Mouse (Mus musculus): ENCODE measurements around the gene Arhgap19. TPM values are rescaled to one million over a fixed set of nuclear protein-coding genes. Genes with fewer than 3 reads are reported as not detected.
"Not testable (repeated sequence)": the region's sequence is repeated elsewhere in the genome, so short reads cannot be mapped to it uniquely, and the experiment has no call there.

The Arhgap19 gene
- polyA plus RNA-seq (2016; fragmentation: Nextera tagmentation; extraction: Ambion mirVana): 36.0 and 38.8 TPM in 2 replicates

DNA sequence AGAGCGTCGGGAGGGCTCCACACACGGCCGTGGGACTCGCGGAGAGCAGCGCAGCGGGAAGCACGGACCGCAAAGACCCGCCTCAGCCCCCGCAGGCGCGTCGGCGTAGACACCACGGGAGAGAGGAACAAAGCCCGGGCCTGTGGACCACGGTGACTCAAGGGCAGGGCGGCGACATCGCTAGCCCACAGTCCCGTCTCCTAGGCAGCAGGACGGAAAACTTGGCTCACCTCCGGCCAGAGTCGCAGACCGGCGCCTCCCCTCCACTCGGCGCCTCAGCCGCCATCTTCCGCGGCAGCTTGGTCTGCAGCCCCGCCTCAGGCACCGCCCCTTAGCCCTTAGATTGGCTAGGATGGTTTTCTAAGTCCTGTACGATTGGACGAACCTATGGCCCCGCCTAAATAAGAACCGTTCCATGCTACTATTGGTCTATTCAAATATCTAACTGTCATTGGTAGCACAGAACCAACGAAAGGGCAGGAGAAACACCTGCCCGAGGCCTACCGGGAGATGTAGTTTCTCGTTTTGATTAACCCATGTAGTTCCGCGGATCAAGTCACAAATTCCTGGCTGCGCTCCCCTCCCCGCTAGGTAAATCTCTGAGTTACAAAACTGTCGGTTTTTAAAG lies at the start of gene Arhgap19:
Gene Arhgap19 (minus strand): TSS at position 306 of the 628 bp plus-strand sequence.
- H3K4me3 ChIP-seq (replicated peaks): peak within 1 kb of the TSS; percentile 92
- no peaks in the 10 kb centered on the region for H3K27me3 ChIP-seq
- peak within 1 kb of the TSS; percentile 68 for H3K27ac ChIP-seq
- peak within 1 kb of the TSS; percentile 82 for H3K9ac ChIP-seq
- peaks cover 19% of the 10 kb centered on the region for H3K4me1 ChIP-seq
- H3K36me3 ChIP-seq (replicated peaks): 0 out of 2 replicates have a peak, but pooled peaks cover 2% of the 10 kb centered on the region
- 0% methylated on average over 48 of the region's 48 CpGs for WGBS
- peak within 1 kb of the TSS; percentile 77 for H3K4me2 ChIP-seq
- ATAC-seq (ENCODE audit: low FRiP score): peak; percentile 100
- H3K9me3 ChIP-seq: peaks cover 6% of the 10 kb centered on the region

GRCm38 (mm10) chr19:41850719-41851543 lies 49.1 kb upstream of the Arhgap19 start:
- peak; percentile 14; the same call in 1 of the 2 replicates for ATAC-seq (ENCODE audit: low FRiP score)

DNA sequence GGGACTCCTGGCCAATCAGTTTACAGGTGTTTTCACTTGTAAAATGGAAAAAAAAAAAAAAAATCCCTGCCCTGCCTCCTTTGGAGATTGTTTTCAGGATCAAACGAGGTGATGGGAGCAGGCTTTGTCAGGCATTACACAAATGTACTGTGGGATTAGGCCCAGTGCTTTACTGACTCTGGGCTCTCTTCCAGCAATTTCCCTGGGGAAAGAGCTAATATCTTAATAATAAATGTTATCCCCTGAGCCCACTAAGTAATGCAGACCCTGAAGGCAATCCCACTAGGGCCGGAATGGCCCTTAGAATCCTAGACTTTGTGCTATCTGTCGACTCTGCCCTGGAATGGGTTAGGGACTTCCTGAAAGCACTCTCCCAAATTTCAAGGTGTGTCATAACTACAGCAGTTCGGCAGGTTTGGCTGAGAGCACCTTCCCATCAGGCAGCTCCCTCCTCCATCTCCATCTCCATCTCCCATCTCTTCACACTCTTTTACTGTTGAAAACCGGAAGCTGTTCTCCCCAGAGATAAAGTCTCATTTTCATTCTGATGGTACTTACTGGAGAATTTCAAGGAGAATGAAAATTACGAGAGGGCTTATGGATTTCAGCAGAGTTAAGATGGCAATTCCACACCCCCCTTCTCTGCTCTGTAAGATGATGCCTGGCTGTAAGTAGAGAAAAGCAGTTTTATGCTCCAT lies 48.3 kb upstream of the Arhgap19 start:
- Histone ChIP-seq H3K9ac (no peak overlapping the region), H3K27ac (peak overlapping the region; percentile 92), H3K27me3 (no peaks in the 10 kb centered on the region), H3K4me1 (peaks cover 41% of the 10 kb centered on the region), H3K4me2 (peak overlapping the region; percentile 43; the same call in 1 of the 2 replicates), H3K9me3 (no peaks in the 10 kb centered on the region), H3K4me3 (replicated peaks) (no peak overlapping the region), H3K36me3 (replicated peaks) (no peaks in the 10 kb centered on the region)
- ATAC-seq (ENCODE audit: low FRiP score): no peak
- WGBS: 5% methylated on average over 6 of the region's 6 CpGs

More at GRCm38 (mm10) chr19:41850719-41851543, 49.1 kb upstream of the Arhgap19 start:
- no peak overlapping the region for H3K9ac ChIP-seq
- peaks cover 34% of the 10 kb centered on the region for H3K4me1 ChIP-seq
- no peaks in the 10 kb centered on the region for H3K27me3 ChIP-seq
- peak overlapping the region; percentile 92 for H3K27ac ChIP-seq
- H3K4me3 ChIP-seq (replicated peaks): 0 out of 2 replicates have a peak overlapping the region, but pooled peaks have one; percentile 7
- 12% methylated on average over 14 of the region's 14 CpGs for WGBS
- H3K9me3 ChIP-seq: no peaks in the 10 kb centered on the region
- peak overlapping the region; percentile 43 for H3K4me2 ChIP-seq
- H3K36me3 ChIP-seq (replicated peaks): no peaks in the 10 kb centered on the region

GRCm38 (mm10) chr19:41847992-41848851 lies 46.4 kb upstream of the Arhgap19 start, which contains the start of gene Frat2:
TSS of gene Frat2 (minus strand) at chr19:41848132.
- peaks cover 42% of the 10 kb centered on the region for H3K4me1 ChIP-seq
- no peaks in the 10 kb centered on the region for H3K9me3 ChIP-seq
- peak within 1 kb of the TSS; percentile 96 for H3K4me2 ChIP-seq
- H3K27me3 ChIP-seq: no peaks in the 10 kb centered on the region
- H3K9ac ChIP-seq: peak within 1 kb of the TSS; percentile 91
- H3K27ac ChIP-seq: peak within 1 kb of the TSS; percentile 93
- no peaks in the 10 kb centered on the region for H3K36me3 ChIP-seq (replicated peaks)
- peak; percentile 95 for ATAC-seq (ENCODE audit: low FRiP score)
- H3K4me3 ChIP-seq (replicated peaks): peak within 1 kb of the TSS; percentile 97
- WGBS: under 1% methylated on average over 71 of the region's 72 CpGs

- Histone ChIP-seq H3K27ac (peak overlapping the region; percentile 93), H3K4me3 (replicated peaks) (peak overlapping the region; percentile 97), H3K4me1 (peaks cover 42% of the 10 kb centered on the region), H3K4me2 (peak overlapping the region; percentile 96), H3K9ac (peak overlapping the region; percentile 91)
- H3K27me3 ChIP-seq; H3K9me3 ChIP-seq; ATAC-seq (ENCODE audit: low FRiP score); H3K36me3 ChIP-seq (replicated peaks): not testable (repeated sequence)
- WGBS: 0% methylated on average over 26 of the region's 53 CpGs
These were observed 45.8 kb upstream of the Arhgap19 start for GRCm38 (mm10) chr19:41847614-41847991.

- ATAC-seq (ENCODE audit: low FRiP score): no peak; the same call in 1 of the 2 replicates
- Histone ChIP-seq H3K27ac (peak overlapping the region; percentile 93), H3K27me3 (no peaks in the 10 kb centered on the region), H3K4me2 (peak overlapping the region; percentile 96), H3K4me1 (peaks cover 42% of the 10 kb centered on the region), H3K36me3 (replicated peaks) (no peaks in the 10 kb centered on the region), H3K9me3 (no peaks in the 10 kb centered on the region), H3K9ac (peak overlapping the region; percentile 91), H3K4me3 (replicated peaks) (peak overlapping the region; percentile 97)
- under 1% methylated on average over 52 of the region's 64 CpGs for WGBS
These were observed 45.3 kb upstream of the Arhgap19 start for GRCm38 (mm10) chr19:41847091-41847581.

- ATAC-seq (ENCODE audit: low FRiP score): no peak
- 11% methylated on average over 21 of the region's 21 CpGs for WGBS
These were observed 44.7 kb upstream of the Arhgap19 start for GRCm38 (mm10) chr19:41846366-41847090.

GRCm38 (mm10) chr19:41844345-41844744 lies 42.5 kb upstream of the Arhgap19 start:
- Histone ChIP-seq H3K4me2 (no peak overlapping the region), H3K27me3 (no peaks in the 10 kb centered on the region), H3K36me3 (replicated peaks) (no peaks in the 10 kb centered on the region), H3K9me3 (no peaks in the 10 kb centered on the region), H3K27ac (no peak overlapping the region), H3K4me1 (peaks cover 18% of the 10 kb centered on the region), H3K9ac (no peak overlapping the region), H3K4me3 (replicated peaks) (no peak overlapping the region)
- ATAC-seq (ENCODE audit: low FRiP score): no peak
- WGBS: 88% methylated on average over 6 of the region's 6 CpGs

More at GRCm38 (mm10) chr19:41846366-41847090, 44.7 kb upstream of the Arhgap19 start:
- no peaks in the 10 kb centered on the region for H3K36me3 ChIP-seq (replicated peaks)
- peak overlapping the region; percentile 91 for H3K9ac ChIP-seq
- H3K9me3 ChIP-seq: no peaks in the 10 kb centered on the region
- H3K27ac ChIP-seq: peak overlapping the region; percentile 93; the same call in 1 of the 2 replicates
- H3K27me3 ChIP-seq: no peaks in the 10 kb centered on the region
- H3K4me3 ChIP-seq (replicated peaks): peak overlapping the region; percentile 97
- peaks cover 38% of the 10 kb centered on the region for H3K4me1 ChIP-seq
- H3K4me2 ChIP-seq: peak overlapping the region; percentile 96

GRCm38 (mm10) chr19:41842706-41843105 lies 40.9 kb upstream of the Arhgap19 start:
- Histone ChIP-seq H3K27me3 (no peaks in the 10 kb centered on the region), H3K9me3 (no peaks in the 10 kb centered on the region), H3K4me2 (no peak overlapping the region), H3K4me1 (peaks cover 18% of the 10 kb centered on the region), H3K27ac (no peak overlapping the region), H3K4me3 (replicated peaks) (no peak overlapping the region), H3K9ac (no peak overlapping the region), H3K36me3 (replicated peaks) (no peaks in the 10 kb centered on the region)
- no peak for ATAC-seq (ENCODE audit: low FRiP score)
- WGBS: 95% methylated on average over 4 of the region's 4 CpGs

- peaks cover 18% of the 10 kb centered on the region for H3K4me1 ChIP-seq
- H3K27me3 ChIP-seq: no peaks in the 10 kb centered on the region
- 87% methylated on average over 4 of the region's 4 CpGs for WGBS
- no peaks in the 10 kb centered on the region for H3K36me3 ChIP-seq (replicated peaks)
- no peak for ATAC-seq (ENCODE audit: low FRiP score)
- no peak overlapping the region for H3K4me2 ChIP-seq
- H3K9ac ChIP-seq: no peak overlapping the region
- no peak overlapping the region for H3K4me3 ChIP-seq (replicated peaks)
- H3K9me3 ChIP-seq: no peaks in the 10 kb centered on the region
- no peak overlapping the region for H3K27ac ChIP-seq
These were observed 40.3 kb upstream of the Arhgap19 start for GRCm38 (mm10) chr19:41842196-41842595.
